Mouse (Mus musculus) C2C12 (cell line): Measurements from ENCODE around the gene Slc25a3. TPM values are rescaled to one million over a fixed set of nuclear protein-coding genes. Genes with fewer than 3 reads are reported as not detected.

Source experiments
- H3K27me3 ChIP-seq: one replicate; pipeline ENCODE4 v1.6.1; 2011; ENCODE audit not compliant: control insufficient read depth, insufficient read depth, insufficient read length
- H3K36me3 ChIP-seq: one replicate; pipeline ENCODE4 v1.6.1; 2011; ENCODE audit not compliant: control insufficient read depth, insufficient read depth
- H3K4me3 ChIP-seq: one replicate; pipeline ENCODE4 v1.5.1; 2011; ENCODE audit warnings: mild to moderate bottlenecking, control low read depth; ENCODE audit not compliant: poor library complexity, insufficient read depth, severe bottlenecking
- H3K79me2 ChIP-seq: one replicate; pipeline ENCODE4 v1.6.1; 2011; ENCODE audit not compliant: control insufficient read depth, insufficient read depth
- H3K79me3 ChIP-seq: one replicate; pipeline ENCODE4 v1.6.1; 2011; ENCODE audit warnings: low read depth, control low read depth
- H3ac ChIP-seq: one replicate; pipeline ENCODE3; 2011; ENCODE audit warnings: low read depth; ENCODE audit not compliant: control insufficient read depth, insufficient read length
- CEBPB ChIP-seq: IDR thresholded peaks from one replicate; pipeline ENCODE4 v1.6.1; 2011; ENCODE audit warnings: low read depth, mild to moderate bottlenecking, control low read depth, moderate library complexity
- CTCF ChIP-seq: IDR thresholded peaks from one replicate; pipeline ENCODE4 v1.5.1; 2011; ENCODE audit not compliant: control insufficient read depth, insufficient read depth, insufficient read length
- FOSL1 ChIP-seq: IDR thresholded peaks from one replicate; pipeline ENCODE4 v1.8.0; 2011; ENCODE audit warnings: mild to moderate bottlenecking, low read length; ENCODE audit not compliant: poor library complexity, insufficient read depth, severe bottlenecking
- MAX ChIP-seq: IDR thresholded peaks from one replicate; pipeline ENCODE4 v1.6.1; 2011; ENCODE audit warnings: mild to moderate bottlenecking, control low read depth
- MYOD1 ChIP-seq: IDR thresholded peaks from one replicate; pipeline ENCODE4 v1.6.1; 2011; ENCODE audit warnings: low read depth; ENCODE audit not compliant: control insufficient read depth, insufficient read length
- MYOG ChIP-seq: IDR thresholded peaks from one replicate; pipeline ENCODE4 v1.6.1; 2011; ENCODE audit not compliant: control insufficient read depth, insufficient read length; ENCODE audit errors: extremely low read depth
- USF1 ChIP-seq: IDR thresholded peaks from one replicate; pipeline ENCODE4 v1.6.1; 2011; ENCODE audit warnings: low read depth, mild to moderate bottlenecking, control low read depth, moderate library complexity
- polyA plus RNA-seq: library from polyadenylated mRNA; unstranded; fragments of >200 nt; fragmentation: generic; extraction: Trizol; gene quantifications from one replicate; pipeline ENCODE4 v1.2.1, GENCODE M21; 2012; ENCODE audit warnings: missing spikeins

Slc25a3 gene
- polyA plus RNA-seq, 1 experiment: 722 TPM

DNA sequence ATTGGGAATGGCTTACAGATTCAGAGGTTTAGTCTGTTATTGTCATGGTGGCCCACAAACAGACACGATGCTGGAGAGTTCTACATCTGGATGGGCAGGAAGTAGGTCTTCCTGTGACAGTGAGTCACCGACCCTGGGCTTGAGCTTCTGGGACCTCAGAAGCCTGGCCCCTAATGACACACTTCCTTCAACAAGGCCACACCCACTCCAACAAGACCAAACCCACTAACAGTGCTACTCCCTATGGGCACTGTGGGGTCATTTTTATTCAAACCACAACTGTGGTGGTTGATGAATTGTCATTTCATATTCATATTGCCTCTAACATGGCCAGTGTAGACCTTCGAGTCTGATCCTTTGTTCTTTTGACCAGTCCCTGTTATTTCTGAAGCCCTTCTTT is 14.5 kb upstream of the Slc25a3 start:
- H3K27me3 ChIP-seq: no peaks in the 10 kb centered on the region
- no peaks in the 10 kb centered on the region for H3K79me3 ChIP-seq
- no peak overlapping the region for H3ac ChIP-seq
- H3K79me2 ChIP-seq: no peaks in the 10 kb centered on the region
- no peak overlapping the region for H3K4me3 ChIP-seq
- no peak for TF ChIP-seq MYOD1
- TF ChIP-seq CEBPB: no peak
- no peak for TF ChIP-seq MYOG
- TF ChIP-seq CTCF: no peak
- TF ChIP-seq FOSL1: no peak
- TF ChIP-seq USF1: no peak
- peak; percentile 23 for TF ChIP-seq MAX
- no peaks in the 10 kb centered on the region for H3K36me3 ChIP-seq

DNA sequence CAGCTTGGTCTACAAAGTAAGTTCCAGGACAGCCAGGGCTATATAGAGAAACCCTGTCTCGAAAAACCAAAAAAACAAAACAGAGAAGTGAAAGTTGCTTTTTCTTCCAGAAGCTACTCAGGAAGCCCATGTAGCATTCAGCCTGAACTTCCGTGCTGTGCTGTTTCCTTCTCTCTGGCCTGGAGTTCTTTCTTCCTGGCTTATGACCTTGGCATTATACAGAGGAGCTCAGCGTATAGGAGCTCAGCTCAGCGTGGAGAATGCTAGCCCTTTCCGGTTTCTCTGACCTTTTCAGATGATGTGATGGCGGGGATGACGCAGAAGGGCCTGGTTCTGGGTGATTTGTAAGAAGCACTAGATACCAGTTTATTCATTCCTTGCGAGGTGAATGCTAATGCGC is 13.5 kb upstream of the Slc25a3 start:
- Histone ChIP-seq H3K79me2 (no peaks in the 10 kb centered on the region), H3K79me3 (no peaks in the 10 kb centered on the region), H3K36me3 (no peaks in the 10 kb centered on the region), H3K27me3 (no peaks in the 10 kb centered on the region), H3K4me3 (no peak overlapping the region), H3ac (no peak overlapping the region)
- TF ChIP-seq MAX (no peak), CEBPB (no peak), MYOD1 (no peak), USF1 (no peak), CTCF (no peak), MYOG (no peak), FOSL1 (no peak)

DNA sequence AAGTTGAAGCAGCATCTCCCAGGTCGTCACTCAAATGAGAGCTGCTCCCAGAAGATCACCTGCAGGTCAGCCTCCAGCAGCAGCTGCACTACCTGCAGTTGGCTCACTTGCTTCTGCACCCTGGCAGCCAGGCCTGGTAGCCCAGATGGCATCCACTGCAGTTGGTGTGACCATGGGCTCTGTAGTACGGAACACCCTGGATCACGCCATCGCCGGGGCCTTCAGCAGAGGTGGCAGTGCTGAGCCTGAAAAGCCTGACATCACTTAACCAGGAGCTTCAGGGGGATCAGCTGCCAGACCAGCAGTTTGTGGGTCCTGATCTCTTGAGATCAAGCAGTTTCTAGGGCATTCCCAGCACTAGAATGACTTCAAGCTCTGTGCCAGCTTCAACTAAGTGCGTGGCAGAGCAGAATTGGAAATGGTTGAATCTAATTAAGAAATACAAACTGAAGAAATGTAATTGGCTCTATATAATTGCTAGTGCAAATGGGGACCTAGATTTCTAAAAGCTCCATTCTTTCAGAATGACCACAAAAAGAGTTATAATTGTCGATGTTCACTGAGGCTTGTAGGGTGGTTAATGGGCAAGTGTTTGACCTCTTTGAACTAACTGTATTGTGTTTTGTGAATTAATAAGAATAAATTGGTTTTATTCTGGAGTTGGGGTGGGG is 11.6 kb upstream of the Slc25a3 start:
- Histone ChIP-seq H3K36me3 (no peaks in the 10 kb centered on the region), H3K79me3 (no peaks in the 10 kb centered on the region), H3ac (no peak overlapping the region), H3K4me3 (no peak overlapping the region), H3K79me2 (no peaks in the 10 kb centered on the region), H3K27me3 (no peaks in the 10 kb centered on the region)
- TF ChIP-seq MYOG (no peak), USF1 (no peak), MYOD1 (no peak), CTCF (no peak), MAX (no peak), FOSL1 (no peak), CEBPB (no peak)

DNA sequence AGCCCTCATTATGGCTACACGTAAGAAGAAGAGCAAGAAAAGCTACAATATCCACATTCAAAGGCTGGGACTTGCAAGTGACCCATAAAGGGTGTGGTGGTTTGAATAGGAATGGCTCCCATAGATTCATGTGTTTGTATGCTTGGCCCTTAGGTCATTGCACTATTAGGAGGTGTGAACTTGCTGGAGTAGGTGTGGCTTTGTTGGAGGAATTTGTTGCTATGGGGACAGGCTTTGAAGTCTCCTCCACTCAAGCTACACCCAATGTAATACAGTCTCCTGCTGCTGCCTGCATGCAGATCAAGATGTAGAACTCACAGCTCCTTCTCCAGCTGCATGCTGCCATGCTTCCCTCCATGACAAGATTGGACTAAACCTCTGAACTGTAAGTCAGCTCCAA is 7.7 kb upstream of the Slc25a3 start:
- no peak overlapping the region for H3K4me3 ChIP-seq
- H3K79me2 ChIP-seq: no peaks in the 10 kb centered on the region
- no peaks in the 10 kb centered on the region for H3K36me3 ChIP-seq
- H3K79me3 ChIP-seq: no peaks in the 10 kb centered on the region
- H3ac ChIP-seq: no peak overlapping the region
- no peaks in the 10 kb centered on the region for H3K27me3 ChIP-seq
- no peak for TF ChIP-seq CEBPB
- no peak for TF ChIP-seq MAX
- TF ChIP-seq CTCF: no peak
- TF ChIP-seq FOSL1: no peak
- TF ChIP-seq MYOD1: no peak
- TF ChIP-seq MYOG: no peak

DNA sequence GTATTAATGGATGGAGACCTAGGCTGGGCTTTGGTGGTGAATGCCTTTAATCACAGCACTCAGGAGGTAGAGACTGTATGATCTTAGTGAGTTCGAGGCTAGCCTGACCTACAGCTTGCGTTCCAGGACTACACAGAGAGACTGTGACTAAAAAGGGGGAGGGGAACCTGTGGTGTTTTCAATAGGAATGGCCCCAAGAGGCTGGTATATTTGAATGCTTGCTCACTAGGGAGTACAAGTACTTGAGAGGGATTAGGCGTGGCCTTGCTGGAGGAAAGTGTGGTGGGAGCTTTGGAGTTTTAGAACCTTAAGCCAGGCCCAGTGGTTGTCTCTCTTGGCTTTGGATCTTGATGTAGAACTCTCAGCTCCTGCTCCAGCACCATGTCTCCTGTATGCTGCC is 6.9 kb upstream of the Slc25a3 start:
- H3K27me3 ChIP-seq: no peaks in the 10 kb centered on the region
- no peaks in the 10 kb centered on the region for H3K36me3 ChIP-seq
- no peak overlapping the region for H3K4me3 ChIP-seq
- no peaks in the 10 kb centered on the region for H3K79me2 ChIP-seq
- TF ChIP-seq MAX (no peak), CEBPB (no peak), USF1 (no peak)
- H3K79me3 ChIP-seq: no peaks in the 10 kb centered on the region
- no peak overlapping the region for H3ac ChIP-seq

DNA sequence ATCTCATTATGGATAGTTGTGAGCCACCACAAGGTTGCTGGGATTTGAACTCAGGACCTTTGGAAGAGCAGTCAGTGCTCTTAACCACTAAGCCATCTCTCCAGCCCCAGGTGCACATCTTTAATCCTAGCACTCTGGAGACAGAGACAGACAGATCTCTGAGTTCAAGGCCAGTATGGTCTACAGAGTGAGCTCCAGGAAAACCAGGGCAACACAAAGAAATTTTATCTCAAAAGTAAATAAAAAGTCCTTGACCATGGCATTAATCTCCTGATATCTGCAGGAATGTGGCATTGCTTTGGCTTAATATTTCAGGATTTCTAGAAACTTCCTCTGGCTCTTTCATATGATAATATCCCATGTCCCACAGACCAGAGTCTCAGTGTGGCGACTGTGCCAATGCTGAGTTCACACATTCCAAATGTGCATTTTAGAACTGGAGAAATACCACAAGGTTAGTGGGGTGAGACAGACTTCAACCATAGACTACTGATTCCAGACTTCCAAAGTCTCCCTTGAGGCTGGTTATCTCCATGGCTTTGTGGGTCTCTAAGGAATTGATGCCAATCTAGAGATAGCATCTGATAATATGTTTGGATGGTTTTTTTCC is 4.8 kb upstream of the Slc25a3 start:
- Histone ChIP-seq H3K79me3 (peaks cover under 1% of the 10 kb centered on the region), H3K27me3 (no peaks in the 10 kb centered on the region), H3K36me3 (no peaks in the 10 kb centered on the region), H3K79me2 (peaks cover 2% of the 10 kb centered on the region), H3K4me3 (no peak overlapping the region), H3ac (no peak overlapping the region)
- TF ChIP-seq MAX: no peak
- TF ChIP-seq CEBPB: no peak
- TF ChIP-seq MYOG: no peak
- no peak for TF ChIP-seq USF1
- no peak for TF ChIP-seq MYOD1
- TF ChIP-seq FOSL1: no peak
